Mouse (Mus musculus) stomach, embryonic 16.5 days (tissue): ENCODE results near the gene Bola2. TPM values are rescaled to one million over a fixed set of nuclear protein-coding genes. Genes with fewer than 3 reads are reported as not detected.

Experiments used
- ATAC-seq: fragments of 200-750 bp; cut with Nextera tagmentation; 2 replicates; pipeline ENCODE4 v1.8.0; 2017; ENCODE audit warnings: moderate number of reproducible peaks, moderate TSS enrichment; ENCODE audit not compliant: insufficient read depth, low FRiP score
- H3K27ac ChIP-seq: fragments of 300-500 bp; sonication (generic); 2 replicates; pipeline ENCODE4 v1.5.1; 2014; ENCODE audit warnings: low read length
- H3K27me3 ChIP-seq: fragments of 300-500 bp; sonication (generic); 2 replicates; pipeline ENCODE4 v1.6.1; 2014; ENCODE audit warnings: low read length, control low read depth, mixed read lengths; ENCODE audit not compliant: control insufficient read depth, insufficient read depth
- H3K36me3 ChIP-seq: fragments of 300-500 bp; sonication (generic); 2 replicates; pipeline ENCODE4 v1.6.1; 2014; ENCODE audit warnings: low read length; ENCODE audit not compliant: control insufficient read depth, insufficient read depth
- H3K4me1 ChIP-seq: fragments of 300-500 bp; sonication (generic); 2 replicates; pipeline ENCODE4 v1.6.1; 2014; ENCODE audit warnings: low read length, control low read depth, mixed read lengths; ENCODE audit not compliant: control insufficient read depth, insufficient read depth
- H3K4me2 ChIP-seq: fragments of 300-500 bp; sonication (generic); 2 replicates; pipeline ENCODE4 v1.6.1; 2014; ENCODE audit warnings: low read depth, low read length, mixed read lengths
- H3K4me3 ChIP-seq: fragments of 300-500 bp; sonication (generic); replicated peaks from 2 replicates; pipeline ENCODE4 v1.5.1; 2014; ENCODE audit warnings: mild to moderate bottlenecking, low read length
- H3K9ac ChIP-seq: fragments of 300-500 bp; sonication (generic); 2 replicates; pipeline ENCODE4 v1.6.1; 2014; ENCODE audit warnings: low read length
- H3K9me3 ChIP-seq: fragments of 300-500 bp; sonication (generic); replicated peaks from 2 replicates; pipeline ENCODE4 v1.6.1; 2016; ENCODE audit warnings: low read length, control low read depth; ENCODE audit not compliant: control insufficient read depth
- WGBS: fragments of 180-500 bp; shearing (Covaris S2); extraction: QIAGEN DNeasy Blood & Tissue Kit; methylation state at CpG from one replicate; pipeline ENCODE4 v1.1.7; 2014; 5-methylcytosine and 5-hydroxymethylcytosine counted together
- polyA plus RNA-seq: library from polyadenylated mRNA; unstranded; fragments of >200 nt; fragmentation: Nextera tagmentation; extraction: Ambion mirVana; gene quantifications from 2 replicates; pipeline ENCODE4 v1.2.1, GENCODE M21; 2015

Gene Bola2
- polyA plus RNA-seq, 1 experiment from 2014 or later, result 107 TPM

- H3K9me3 ChIP-seq, result no peaks in the 10 kb centered on the region
- peak overlapping the region; percentile 18; the same call in 1 of the 2 replicates for H3K9ac ChIP-seq
- peak overlapping the region; percentile 15; the same call in 1 of the 2 replicates for H3K27ac ChIP-seq
- no peaks in the 10 kb centered on the region for H3K36me3 ChIP-seq
- peaks cover 10% of the 10 kb centered on the region; the same call in 1 of the 2 replicates for H3K27me3 ChIP-seq
- peak overlapping the region; percentile 8; the same call in 1 of the 2 replicates for H3K4me3 ChIP-seq
- peaks cover 20% of the 10 kb centered on the region for H3K4me1 ChIP-seq
- WGBS, result 54% methylated on average over 24 of the region's 24 CpGs
- ATAC-seq, result no peak
- H3K4me2 ChIP-seq, result peak overlapping the region; percentile 38
Measured at GRCm38 (mm10) chr7:126701559-126702357, 6.6 kb downstream of the Bola2 start.

- H3K36me3 ChIP-seq, result no peaks in the 10 kb centered on the region
- no peaks in the 10 kb centered on the region for H3K9me3 ChIP-seq
- 63% methylated on average over 6 of the region's 6 CpGs for WGBS
- H3K4me2 ChIP-seq, result no peak overlapping the region
- H3K27ac ChIP-seq, result peak overlapping the region; percentile 17
- H3K4me1 ChIP-seq, result peaks cover 16% of the 10 kb centered on the region
- ATAC-seq, result no peak
- 0 out of 2 replicates have a peak overlapping the region, but pooled peaks have one; percentile 8 for H3K4me3 ChIP-seq
- peak overlapping the region; percentile 18 for H3K9ac ChIP-seq
- H3K27me3 ChIP-seq, result peaks cover 10% of the 10 kb centered on the region; the same call in 1 of the 2 replicates
Measured at GRCm38 (mm10) chr7:126702358-126702757, 7.2 kb downstream of the Bola2 start.

- Histone ChIP-seq H3K9me3 (no peaks in the 10 kb centered on the region), H3K9ac (peak overlapping the region; percentile 51), H3K4me1 (peaks cover 16% of the 10 kb centered on the region), H3K27ac (peak overlapping the region; percentile 17; the same call in 1 of the 2 replicates), H3K4me2 (no peak overlapping the region), H3K36me3 (no peaks in the 10 kb centered on the region), H3K27me3 (peaks cover 10% of the 10 kb centered on the region; the same call in 1 of the 2 replicates), H3K4me3 (peak overlapping the region; percentile 46)
- WGBS, result 67% methylated on average over 12 of the region's 12 CpGs
- ATAC-seq, result no peak
Measured at GRCm38 (mm10) chr7:126702861-126703756, 7.9 kb downstream of the Bola2 start.

- Histone ChIP-seq H3K4me3 (peak overlapping the region; percentile 46), H3K9ac (peak overlapping the region; percentile 51), H3K4me2 (no peak overlapping the region), H3K27ac (peak overlapping the region; percentile 17; the same call in 1 of the 2 replicates), H3K36me3 (no peaks in the 10 kb centered on the region), H3K9me3 (no peaks in the 10 kb centered on the region), H3K4me1 (peaks cover 16% of the 10 kb centered on the region), H3K27me3 (peaks cover 10% of the 10 kb centered on the region; the same call in 1 of the 2 replicates)
- WGBS, result 23% methylated on average over 7 of the region's 7 CpGs
- no peak for ATAC-seq
Measured at GRCm38 (mm10) chr7:126703757-126704077, 8.5 kb downstream of the Bola2 start.

GRCm38 (mm10) chr7:126704121-126704980, 9.2 kb downstream of the Bola2 start:
- H3K4me3 ChIP-seq, result peak overlapping the region; percentile 46
- 0 out of 2 replicates have a peak, but pooled peaks cover 3% of the 10 kb centered on the region for H3K9me3 ChIP-seq
- no peaks in the 10 kb centered on the region for H3K36me3 ChIP-seq
- 2% methylated on average over 39 of the region's 39 CpGs for WGBS
- peak overlapping the region; percentile 24; the same call in 1 of the 2 replicates for H3K27ac ChIP-seq
- peaks cover 16% of the 10 kb centered on the region for H3K4me1 ChIP-seq
- ATAC-seq, result peak; percentile 68; the same call in 1 of the 2 replicates
- peak overlapping the region; percentile 66 for H3K9ac ChIP-seq
- peak overlapping the region; percentile 76 for H3K4me2 ChIP-seq
- H3K27me3 ChIP-seq, result peaks cover 10% of the 10 kb centered on the region; the same call in 1 of the 2 replicates

- ATAC-seq, result no peak
- Histone ChIP-seq H3K9ac (no peak within 1 kb of the TSS), H3K4me3 (no peak within 1 kb of the TSS), H3K36me3 (no peaks in the 10 kb centered on the region), H3K4me2 (no peak within 1 kb of the TSS), H3K27me3 (peaks cover 7% of the 10 kb centered on the region; the same call in 1 of the 2 replicates), H3K4me1 (peaks cover 11% of the 10 kb centered on the region), H3K9me3 (0 out of 2 replicates have a peak, but pooled peaks cover 3% of the 10 kb centered on the region), H3K27ac (no peak within 1 kb of the TSS)
- 79% methylated on average over 19 of the region's 19 CpGs for WGBS
Measured at GRCm38 (mm10) chr7:126707442-126708174, 12.4 kb downstream of the Bola2 start, which contains the start of gene Coro1a. Gene Coro1a, minus strand, starts transcription at chr7:126707787.

- peaks cover under 1% of the 10 kb centered on the region; the same call in 1 of the 2 replicates for H3K27me3 ChIP-seq
- no peak for ATAC-seq
- H3K4me2 ChIP-seq, result no peak overlapping the region
- H3K36me3 ChIP-seq, result no peaks in the 10 kb centered on the region
- 79% methylated on average over 10 of the region's 10 CpGs for WGBS
- H3K27ac ChIP-seq, result no peak overlapping the region
- no peak overlapping the region for H3K9ac ChIP-seq
- 0 out of 2 replicates have a peak, but pooled peaks cover 3% of the 10 kb centered on the region for H3K9me3 ChIP-seq
- peaks cover 11% of the 10 kb centered on the region for H3K4me1 ChIP-seq
- no peak overlapping the region for H3K4me3 ChIP-seq
Measured at GRCm38 (mm10) chr7:126708175-126708952, 13.2 kb downstream of the Bola2 start.
